Mouse (Mus musculus) kidney, postnatal 0 days (tissue): ENCODE measurements at regions not wholly inside any gene's neighbourhood (a gene's known extent, or its start where the extent isn't known, plus 50 kb on each side); places are given as distances from the start of the nearest gene placed in this dataset.

ENCODE experiments used
- ATAC-seq: fragments of 200-750 bp; cut with Nextera tagmentation; replicated peaks from 2 replicates; pipeline ENCODE4 v1.8.0; 2017; ENCODE audit warnings: low read depth, moderate number of reproducible peaks, moderate TSS enrichment, moderate library complexity; ENCODE audit not compliant: low FRiP score
- DNase-seq: peaks from one replicate; pipeline ENCODE4 v3.0.0-alpha.2; 2016; ENCODE audit warnings: low spot score
- H3K27ac ChIP-seq: fragments of 300-500 bp; sonication (generic); 2 replicates; pipeline ENCODE4 v1.5.1; 2014; ENCODE audit warnings: mild to moderate bottlenecking
- H3K27me3 ChIP-seq: fragments of 300-500 bp; sonication (generic); 2 replicates; pipeline ENCODE4 v1.6.1; 2014; ENCODE audit warnings: low read length, mixed read lengths; ENCODE audit not compliant: insufficient read depth
- H3K36me3 ChIP-seq: fragments of 300-500 bp; sonication (generic); 2 replicates; pipeline ENCODE4 v1.6.1; 2014; ENCODE audit warnings: low read length, mixed read lengths; ENCODE audit not compliant: insufficient read depth
- H3K4me1 ChIP-seq: fragments of 300-500 bp; sonication (generic); replicated peaks from 2 replicates; pipeline ENCODE4 v1.6.1; 2014; ENCODE audit warnings: antibody characterized with exemption, low read length, mixed read lengths; ENCODE audit not compliant: insufficient read depth
- H3K4me2 ChIP-seq: fragments of 300-500 bp; sonication (generic); 2 replicates; pipeline ENCODE4 v1.6.1; 2014; ENCODE audit warnings: mild to moderate bottlenecking, low read length, moderate library complexity, mixed read lengths
- H3K4me3 ChIP-seq: fragments of 300-500 bp; sonication (generic); replicated peaks from 2 replicates; pipeline ENCODE4 v1.5.1; 2014; ENCODE audit warnings: low read depth, low read length
- H3K9ac ChIP-seq: fragments of 300-500 bp; sonication (generic); 2 replicates; pipeline ENCODE4 v1.6.1; 2014; ENCODE audit warnings: low read depth, low read length
- H3K9me3 ChIP-seq: fragments of 300-500 bp; sonication (generic); replicated peaks from 2 replicates; pipeline ENCODE4 v1.6.1; 2016; ENCODE audit warnings: low read length, inconsistent platforms, mixed read lengths
- CTCF ChIP-seq: IDR thresholded peaks from 2 replicates; pipeline ENCODE4 v1.5.1; 2016; ENCODE audit warnings: antibody characterized with exemption, low read depth, mild to moderate bottlenecking, moderate library complexity
- WGBS: fragments of 180-500 bp; shearing (Covaris S2); extraction: QIAGEN DNeasy Blood & Tissue Kit; methylation state at CpG from one replicate; pipeline ENCODE4 v1.1.7; 2014; 5-methylcytosine and 5-hydroxymethylcytosine counted together

DNA sequence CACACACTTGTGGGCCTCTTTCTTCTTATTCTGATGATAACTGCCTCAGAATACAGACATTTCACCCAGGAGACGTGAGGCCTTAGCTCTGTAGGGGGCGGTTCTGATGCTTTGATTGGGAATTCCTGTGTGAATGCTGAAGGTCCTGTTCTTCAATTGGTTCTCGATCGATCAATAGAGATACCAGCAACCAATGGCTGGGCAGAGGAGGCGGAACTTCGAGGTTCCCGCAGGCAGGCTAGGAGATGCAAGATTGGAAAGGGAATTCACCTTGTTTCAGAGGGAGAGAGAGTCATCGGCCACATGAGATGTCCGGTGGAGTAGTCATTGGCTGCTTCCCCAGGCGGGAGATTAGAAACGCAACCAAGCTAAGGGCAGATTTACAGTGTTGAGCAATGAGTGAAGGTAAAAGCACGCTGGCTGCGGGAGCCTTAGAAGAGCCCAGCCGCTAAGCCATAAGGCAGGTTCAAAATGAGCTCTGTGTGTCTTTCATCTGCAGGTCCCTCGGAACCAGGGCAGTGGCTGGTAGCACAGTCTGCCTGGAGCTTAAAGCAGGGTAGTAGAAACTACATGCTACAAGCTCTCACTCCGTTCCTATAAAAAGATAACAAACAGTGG lies 83.5 kb upstream of the Xcl1 start:
- Histone ChIP-seq H3K27ac (no peak overlapping the region), H3K9ac (no peak overlapping the region), H3K9me3 (no peaks in the 10 kb centered on the region), H3K27me3 (no peaks in the 10 kb centered on the region), H3K4me2 (peak overlapping the region; percentile 47), H3K4me3 (peak overlapping the region; percentile 18; the same call in 1 of the 2 replicates), H3K36me3 (no peaks in the 10 kb centered on the region), H3K4me1 (no peaks in the 10 kb centered on the region)
- 22% methylated on average over 16 of the region's 16 CpGs for WGBS
- DNase-seq (peak; percentile 76), ATAC-seq (peak; percentile 78)
- TF ChIP-seq CTCF: no peak

DNA sequence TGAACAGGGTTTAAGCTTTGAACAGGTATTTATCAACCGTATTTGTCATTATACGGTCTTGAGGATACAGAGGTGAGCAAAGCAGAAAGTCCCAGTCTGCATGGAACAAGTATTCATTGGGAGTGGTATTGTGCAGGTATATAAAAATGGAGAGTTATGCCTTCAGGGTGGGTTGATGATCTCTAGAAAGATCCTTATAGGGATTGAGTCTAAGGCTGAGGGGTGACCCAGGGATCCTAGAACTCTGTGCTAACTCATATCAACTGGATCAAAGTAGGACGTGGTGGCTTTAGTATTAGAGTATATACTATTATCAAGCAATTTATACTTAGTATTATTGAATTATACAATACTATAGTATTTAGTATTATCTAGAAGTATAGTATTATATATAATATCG lies 82.9 kb upstream of the Xcl1 start:
- Histone ChIP-seq H3K4me1 (no peaks in the 10 kb centered on the region), H3K4me2 (no peak overlapping the region), H3K9ac (no peak overlapping the region), H3K27ac (no peak overlapping the region), H3K4me3 (no peak overlapping the region), H3K36me3 (no peaks in the 10 kb centered on the region), H3K9me3 (no peaks in the 10 kb centered on the region), H3K27me3 (no peaks in the 10 kb centered on the region)
- no peak for ATAC-seq
- WGBS: 90% methylated on average over 4 of the region's 4 CpGs
- no peak for TF ChIP-seq CTCF
- no peak for DNase-seq

DNA sequence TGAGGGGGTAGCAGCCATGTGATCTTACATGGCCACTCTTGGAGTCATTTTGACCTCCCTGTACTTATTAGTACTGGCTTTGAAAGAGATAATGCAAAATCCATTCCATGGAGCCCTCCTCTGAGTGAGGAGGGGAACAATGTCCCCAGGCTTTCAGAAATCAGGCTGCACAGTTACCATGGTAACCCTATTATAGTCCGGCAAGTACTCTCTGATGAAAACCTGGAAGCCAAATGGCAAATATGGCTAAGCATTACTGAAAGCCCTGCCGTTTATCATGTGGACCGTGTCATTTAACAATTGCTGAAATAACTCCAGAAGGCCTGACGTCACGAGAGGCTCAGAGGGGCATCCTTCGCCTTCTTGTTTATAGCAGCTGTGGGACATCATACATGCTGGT lies 82.5 kb upstream of the Xcl1 start:
- H3K36me3 ChIP-seq: no peaks in the 10 kb centered on the region
- TF ChIP-seq CTCF: no peak
- no peaks in the 10 kb centered on the region for H3K27me3 ChIP-seq
- WGBS: 88% methylated on average over 6 of the region's 6 CpGs
- H3K4me2 ChIP-seq: no peak overlapping the region
- no peaks in the 10 kb centered on the region for H3K9me3 ChIP-seq
- DNase-seq (no peak), ATAC-seq (no peak)
- no peak overlapping the region for H3K4me3 ChIP-seq
- no peak overlapping the region for H3K9ac ChIP-seq
- no peaks in the 10 kb centered on the region for H3K4me1 ChIP-seq
- no peak overlapping the region for H3K27ac ChIP-seq

DNA sequence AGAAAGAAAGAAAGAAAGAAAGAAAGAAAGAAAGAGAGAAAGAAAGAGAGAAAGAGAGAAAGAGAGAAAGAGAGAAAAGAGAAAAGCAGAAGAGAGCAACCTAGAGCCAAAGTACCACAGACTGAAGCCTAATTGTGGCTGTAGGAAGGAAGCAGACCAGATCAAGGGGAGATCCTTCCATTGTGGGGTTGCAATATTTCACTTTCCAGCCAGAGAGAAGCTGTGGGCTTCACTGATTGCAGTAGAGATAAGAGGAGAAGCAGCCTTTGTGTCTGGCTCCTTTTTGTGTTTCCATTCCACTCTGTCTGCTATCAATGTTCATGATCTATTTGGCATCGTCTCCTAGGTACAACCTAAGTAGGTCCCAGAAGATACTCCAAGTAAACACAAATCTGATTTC lies 79.0 kb upstream of the Xcl1 start:
- Histone ChIP-seq H3K36me3 (no peaks in the 10 kb centered on the region), H3K4me1 (no peaks in the 10 kb centered on the region), H3K27me3 (no peaks in the 10 kb centered on the region), H3K9me3 (no peaks in the 10 kb centered on the region), H3K9ac (no peak overlapping the region), H3K27ac (no peak overlapping the region), H3K4me2 (no peak overlapping the region), H3K4me3 (no peak overlapping the region)
- TF ChIP-seq CTCF: no peak
- WGBS: 63% methylated on average over 1 of the region's 1 CpGs
- no peak for ATAC-seq
- no peak for DNase-seq

DNA sequence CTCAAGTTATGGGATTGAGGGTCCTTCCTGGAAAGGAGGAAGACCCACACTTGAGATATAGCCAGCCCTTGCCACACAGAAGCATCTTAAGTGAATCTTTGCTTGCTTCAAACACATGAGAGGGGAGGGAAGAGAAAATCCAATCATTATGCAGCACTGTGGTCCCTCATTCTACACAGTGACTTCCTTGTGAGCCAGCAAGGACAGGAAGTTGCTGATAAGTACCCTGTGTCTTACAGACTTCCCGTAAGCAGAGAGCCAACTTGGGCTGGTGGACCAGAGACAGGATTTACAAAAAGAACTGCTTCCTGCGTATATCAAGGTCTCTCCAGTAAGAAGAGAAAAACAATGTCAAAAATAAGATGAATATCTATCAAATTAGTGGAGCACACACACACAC lies 78.1 kb upstream of the Xcl1 start:
- 68% methylated on average over 2 of the region's 2 CpGs for WGBS
- Histone ChIP-seq H3K27me3 (no peaks in the 10 kb centered on the region), H3K4me2 (no peak overlapping the region), H3K27ac (no peak overlapping the region), H3K36me3 (no peaks in the 10 kb centered on the region), H3K4me1 (no peaks in the 10 kb centered on the region), H3K4me3 (no peak overlapping the region), H3K9me3 (no peaks in the 10 kb centered on the region), H3K9ac (no peak overlapping the region)
- ATAC-seq (no peak), DNase-seq (no peak)
- TF ChIP-seq CTCF: no peak

DNA sequence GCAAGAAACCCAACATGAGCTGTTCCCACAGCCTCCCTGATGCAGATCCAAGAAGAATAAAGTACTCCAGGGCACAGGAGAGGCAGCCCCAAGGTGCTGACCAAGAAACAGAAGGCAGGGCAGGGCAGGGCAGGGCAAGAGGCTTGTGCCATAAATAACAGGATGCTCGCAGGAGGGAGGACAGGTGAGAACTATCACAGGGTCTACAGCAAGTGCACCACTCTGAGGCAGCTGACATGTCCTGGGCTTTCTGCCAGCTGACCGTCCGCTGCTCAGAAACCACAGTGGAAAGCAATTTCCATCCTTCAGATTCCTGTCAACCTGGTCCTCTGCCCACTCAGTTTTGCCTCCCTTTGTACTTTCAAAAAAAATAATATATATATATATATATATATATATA lies 77.0 kb upstream of the Xcl1 start:
- Histone ChIP-seq H3K27ac (no peak overlapping the region), H3K27me3 (no peaks in the 10 kb centered on the region), H3K36me3 (no peaks in the 10 kb centered on the region), H3K9ac (no peak overlapping the region), H3K4me2 (no peak overlapping the region), H3K4me1 (no peaks in the 10 kb centered on the region), H3K9me3 (no peaks in the 10 kb centered on the region), H3K4me3 (no peak overlapping the region)
- 11% methylated on average over 3 of the region's 3 CpGs for WGBS
- peak; percentile 49; the same call in 1 of the 2 replicates for ATAC-seq
- DNase-seq: peak; percentile 65
- TF ChIP-seq CTCF: no peak

DNA sequence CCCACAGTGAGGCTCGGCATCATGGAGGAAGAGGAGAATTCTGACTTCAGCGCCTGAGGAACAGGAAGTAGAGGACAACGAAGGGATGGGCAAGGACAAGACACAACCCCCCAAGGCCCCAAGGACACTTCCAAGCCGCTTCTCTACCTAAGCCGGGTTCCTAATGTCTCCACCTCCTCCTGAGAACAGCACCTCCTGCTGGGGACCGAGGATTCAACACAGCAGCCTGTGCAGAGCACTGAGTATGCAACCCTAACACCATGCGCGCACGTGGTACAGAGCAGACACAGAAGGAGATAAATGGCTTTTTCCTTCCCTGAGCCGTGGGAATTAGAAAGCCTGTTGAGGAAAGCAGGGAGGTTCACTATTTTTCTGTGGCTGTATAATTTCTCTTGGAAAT lies 64.2 kb upstream of the Xcl1 start:
- ATAC-seq: no peak; the same call in 1 of the 2 replicates
- H3K4me2 ChIP-seq: no peak overlapping the region
- no peaks in the 10 kb centered on the region for H3K27me3 ChIP-seq
- no peaks in the 10 kb centered on the region for H3K4me1 ChIP-seq
- TF ChIP-seq CTCF: peak; percentile 49; the same call in 1 of the 2 replicates
- H3K27ac ChIP-seq: no peak overlapping the region
- no peaks in the 10 kb centered on the region for H3K36me3 ChIP-seq
- H3K4me3 ChIP-seq: no peak overlapping the region
- H3K9ac ChIP-seq: no peak overlapping the region
- 50% methylated on average over 10 of the region's 10 CpGs for WGBS
- H3K9me3 ChIP-seq: no peaks in the 10 kb centered on the region
- DNase-seq: peak; percentile 43
